Mouse (Mus musculus) bone marrow, adult 2 months (tissue): ENCODE data around the gene Pthlh.

Experiments
- CTCF ChIP-seq: fragments of 200-500 bp; IDR thresholded peaks from 2 replicates; pipeline ENCODE4 v1.5.1; 2011; ENCODE audit warnings: low read length, control low read depth; ENCODE audit not compliant: control insufficient read depth, insufficient read depth
- POLR2A ChIP-seq: fragments of 200-500 bp; IDR thresholded peaks from 2 replicates; pipeline ENCODE4 v1.6.1; 2011; ENCODE audit warnings: low read depth, mild to moderate bottlenecking, control low read depth, low read length, borderline replicate concordance; ENCODE audit not compliant: control insufficient read depth

DNA sequence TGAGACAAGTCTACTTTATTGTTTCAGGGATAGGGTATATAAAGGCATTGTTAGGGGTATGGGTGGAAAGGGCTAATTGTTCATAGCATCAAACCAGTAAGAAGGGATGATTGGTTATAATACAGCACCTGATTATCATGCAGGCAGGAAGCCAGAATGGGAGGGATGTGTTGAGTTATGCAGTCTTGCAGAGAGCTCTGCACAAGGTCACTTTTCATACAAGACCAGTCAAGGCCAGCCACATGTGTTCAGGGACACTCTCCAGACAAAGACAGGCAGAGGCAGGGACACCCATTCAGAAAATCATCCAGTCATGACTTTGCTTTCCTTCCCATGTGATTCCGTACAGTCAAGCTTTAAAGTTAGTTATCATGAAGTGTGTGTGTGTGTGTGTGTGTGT, 47.8 kb downstream of the Pthlh start:
- no peak for TF ChIP-seq CTCF
- TF ChIP-seq POLR2A = no peak
